Mouse (Mus musculus) activated CD4-positive, CD25-positive, alpha-beta regulatory T cell (primary cell): Measurements from ENCODE around the gene 2610021A01Rik. TPM values are rescaled to one million over a fixed set of nuclear protein-coding genes. Genes with fewer than 3 reads are reported as not detected.

Source experiments
- polyA plus RNA-seq, 2 experiments: library from polyadenylated mRNA; unstranded; fragments of 100-300 nt; shearing (Covaris generic); gene quantifications; one replicate each; pipeline ENCODE4 v1.2.1; 2017

The 2610021A01Rik gene
- 10 to 100 TPM; 20.1 to 21.4 TPM for polyA plus RNA-seq

DNA sequence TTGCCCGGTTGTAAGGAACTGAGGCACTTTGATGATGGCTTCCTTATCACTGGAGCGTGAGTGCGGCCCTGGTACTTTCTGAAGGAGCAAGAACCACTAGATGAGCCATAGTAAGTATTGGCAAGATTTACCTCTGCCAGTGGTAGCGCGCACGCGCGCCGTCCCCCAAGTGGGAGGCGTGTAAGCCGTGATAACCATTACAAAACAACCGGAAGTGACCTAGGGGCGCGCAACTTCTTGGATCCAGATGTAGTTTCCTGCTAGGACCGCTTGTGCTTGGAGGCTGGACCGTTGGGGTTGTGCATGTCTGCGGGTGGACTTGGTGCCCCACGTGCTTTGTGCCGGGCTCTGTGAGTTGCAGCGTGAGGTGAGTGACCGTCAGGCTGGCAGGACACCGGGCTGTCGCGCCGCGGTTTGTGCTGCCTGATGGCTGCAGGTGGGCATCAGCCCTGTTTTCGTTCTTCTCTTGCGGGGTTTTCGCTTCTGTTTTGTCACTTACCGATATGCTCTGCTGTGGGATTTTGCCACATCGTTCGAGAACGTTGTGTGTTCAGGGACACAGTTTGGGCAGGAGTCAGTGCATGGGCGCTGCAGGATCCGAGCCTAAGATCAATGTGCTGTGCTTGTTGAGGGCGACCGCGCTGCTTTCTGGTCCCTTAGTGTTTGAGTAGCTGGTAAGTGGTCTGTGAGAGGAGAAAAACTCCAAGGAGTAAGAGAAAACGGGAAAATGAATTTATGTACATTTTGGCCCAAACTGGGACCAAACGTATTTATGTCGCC lies at the start of gene 2610021A01Rik:
TSS of gene 2610021A01Rik (plus strand) at position 197 of the 780 bp plus-strand sequence.

DNA sequence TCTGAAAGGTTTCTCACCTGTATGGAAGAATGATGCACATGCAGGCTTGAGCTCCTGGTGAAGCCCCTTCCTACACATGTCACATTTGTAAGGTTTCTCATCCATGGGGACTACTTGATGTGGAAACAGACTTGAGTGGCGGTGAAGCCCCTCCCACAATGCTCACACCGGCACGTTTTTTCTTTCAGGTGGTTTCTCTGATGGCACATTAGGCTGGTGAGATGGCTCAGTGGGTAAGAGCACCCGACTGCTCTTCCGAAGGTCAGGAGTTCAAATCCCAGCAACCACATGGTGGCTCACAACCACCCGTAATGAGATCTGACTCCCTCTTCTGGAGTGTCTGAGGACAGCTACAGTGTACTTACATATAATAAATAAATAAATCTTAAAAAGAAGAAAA lies 25.5 kb upstream of the 2610021A01Rik start, which contains the start of gene Gm6871:
TSS of gene Gm6871 (minus strand) at position 101 of the 400 bp plus-strand sequence.

GRCm38 (mm10) chr7:41632409-41633220 lies 33.6 kb downstream of the 2610021A01Rik start, which contains the start of gene Zfp788:
TSS of gene Zfp788 (plus strand) at chr7:41633203.

Other genes starting within 250 kb of the 2610021A01Rik start
- gene AI987944, start 205.9 kb upstream of the 2610021A01Rik start, polyA plus RNA-seq: 10 to 100 TPM; 34.5 to 35.6 TPM
- gene Vmn2r57, start 150.5 kb upstream of the 2610021A01Rik start, polyA plus RNA-seq: under 1 TPM in 1 of 2 experiments, not detected in 1; 0.04 TPM
- under 1 TPM in 1 of 2 experiments, not detected in 1; 0.18 TPM for gene Gm20449, start 99.8 kb upstream of the 2610021A01Rik start, polyA plus RNA-seq
- gene AW146154, start 99.3 kb upstream of the 2610021A01Rik start, polyA plus RNA-seq: 10 to 100 TPM; 12.1 to 13.2 TPM
- under 1 TPM in 1 of 2 experiments, not detected in 1; 0.54 TPM for gene Gm6871, start 25.6 kb upstream of the 2610021A01Rik start, polyA plus RNA-seq
- 10 to 100 TPM in 1 of 2 experiments, 1 to 10 TPM in 1; 9.5 to 12.5 TPM for gene Zfp788, start 34.0 kb downstream of the 2610021A01Rik start, polyA plus RNA-seq